Comparison of ENCODE assay signal across 28 mouse cellular contexts in the genomic region with DNA sequence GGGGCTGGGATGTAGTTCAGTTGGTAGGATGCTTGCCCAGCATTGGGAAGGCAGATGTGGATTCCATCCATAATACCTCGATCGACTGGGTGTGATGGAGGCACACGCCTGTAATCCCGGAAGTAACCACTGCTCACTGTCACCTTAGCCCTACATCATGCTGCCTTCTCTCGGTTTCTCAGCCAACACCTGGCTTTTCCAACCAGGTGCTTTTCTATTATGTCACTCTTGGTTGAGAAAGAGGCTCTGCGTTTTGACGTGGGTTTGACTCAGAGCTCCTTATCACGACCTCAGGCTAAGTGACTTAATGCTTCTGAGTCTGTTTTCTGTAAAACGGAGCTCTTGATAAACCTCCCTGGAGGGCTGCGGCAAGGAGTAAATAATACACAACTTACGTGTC.
DNase-seq lines count a peak whose midpoint lies in the region; ATAC-seq and TF ChIP-seq lines count a peak whose summit lies in the region.
"Had no signal": no experiment of that assay in that cellular context is flagged by ENCODE, and none has a peak within 500 bp of the region (broad histone marks: within the 10 kb centered on the region; RNA-seq: fewer than 3 reads in every experiment).

No protein-coding gene starts in this region.

- H3K4me3 ChIP-seq in kidney, embryonic 15.5 days (replicated peaks), result no peak overlapping the region
- H3K4me3 ChIP-seq in lung, postnatal 0 days (ENCODE audit: low read depth, low read length), result no peak overlapping the region
- H3K4me3 ChIP-seq: heart, embryonic 15.5 days; hindbrain, embryonic 12.5 days; intestine, embryonic 15.5 days; limb, embryonic 10.5 days; limb, embryonic 15.5 days; liver, embryonic 13.5 days; midbrain, embryonic 12.5 days; myocyte; neural tube, embryonic 12.5 days had no signal

- H3K36me3 ChIP-seq in kidney, embryonic 15.5 days, result no peaks in the 10 kb centered on the region
- H3K36me3 ChIP-seq in lung, postnatal 0 days (ENCODE audit: insufficient read depth, low read length), result no peaks in the 10 kb centered on the region
- H3K36me3 ChIP-seq: G1E; heart, embryonic 15.5 days; hindbrain, embryonic 12.5 days; intestine, embryonic 15.5 days; limb, embryonic 10.5 days; limb, embryonic 15.5 days; liver, embryonic 13.5 days; midbrain, embryonic 12.5 days; neural tube, embryonic 12.5 days had no signal

- no peak for TF ChIP-seq EP300 in lung, postnatal 0 days (IDR thresholded peaks at IDR 0.05)

- 74% methylated on average over 11 of the region's 11 CpGs for WGBS in kidney, embryonic 15.5 days
- 60% methylated on average over 11 of the region's 11 CpGs for WGBS in lung, postnatal 0 days

- no peak; the same call in 1 of the 2 replicates for ATAC-seq in kidney, embryonic 15.5 days (replicated peaks; ENCODE audit: low FRiP score)
- ATAC-seq in lung, postnatal 0 days, result peak; percentile 25
- ATAC-seq: forebrain, embryonic 14.5 days; hindbrain, postnatal 0 days had no signal

- H3K9me3 ChIP-seq in kidney, embryonic 15.5 days (replicated peaks), result no peaks in the 10 kb centered on the region
- no peaks in the 10 kb centered on the region for H3K9me3 ChIP-seq in lung, postnatal 0 days (ENCODE audit: low read length)
- H3K9me3 ChIP-seq: heart, embryonic 15.5 days; hindbrain, embryonic 12.5 days; intestine, embryonic 15.5 days; limb, embryonic 10.5 days; limb, embryonic 15.5 days; liver, embryonic 13.5 days; midbrain, embryonic 12.5 days; neural tube, embryonic 12.5 days had no signal

- peaks cover 24% of the 10 kb centered on the region for H3K4me1 ChIP-seq in kidney, embryonic 15.5 days
- peaks cover 8% of the 10 kb centered on the region; the same call in 1 of the 2 replicates for H3K4me1 ChIP-seq in lung, postnatal 0 days (ENCODE audit: insufficient read depth, low read depth, low read length)
- H3K4me1 ChIP-seq: hindbrain, embryonic 12.5 days; liver, embryonic 13.5 days; midbrain, embryonic 12.5 days; neural tube, embryonic 12.5 days had no signal

- peak; percentile 84 for DNase-seq in heart, adult 11 months
- no peak for DNase-seq in heart, adult 9 months (ENCODE audit: low spot score in 2 of 2)
- no peak for DNase-seq in kidney, postnatal 36 days
- peak; percentile 39 for DNase-seq in lung, postnatal 0 days (ENCODE audit: low spot score)
- DNase-seq in lung, postnatal 4 days, result no peak
- DNase-seq in thymus, postnatal 10 days (ENCODE audit: low spot score in 2 of 2), result no peak
- DNase-seq: cerebellum, adult 11 months; cerebellum, adult 9-10 months; cerebellum, postnatal 36 days; gastrocnemius, postnatal 25 days; layer of hippocampus, adult 9-11 months; liver, embryonic 13.5 days; right cerebral cortex, postnatal 4 days; thymus, adult 2 months; thymus, postnatal 4 days had no signal

- H3K4me2 ChIP-seq in kidney, embryonic 15.5 days, result no peak overlapping the region
- no peak overlapping the region for H3K4me2 ChIP-seq in lung, postnatal 0 days (replicated peaks; ENCODE audit: low read depth, low read length)
- H3K4me2 ChIP-seq: hindbrain, embryonic 12.5 days; intestine, embryonic 15.5 days; limb, embryonic 15.5 days; liver, embryonic 13.5 days; midbrain, embryonic 12.5 days; neural tube, embryonic 12.5 days had no signal

- TF ChIP-seq CTCF in lung, postnatal 0 days (IDR thresholded peaks at IDR 0.05), result no peak

- no peaks in the 10 kb centered on the region for H3K27me3 ChIP-seq in kidney, embryonic 15.5 days
- no peaks in the 10 kb centered on the region for H3K27me3 ChIP-seq in lung, postnatal 0 days (replicated peaks; ENCODE audit: insufficient read depth, low read length)
- H3K27me3 ChIP-seq: CH12.LX; heart, embryonic 15.5 days; hindbrain, embryonic 12.5 days; intestine, embryonic 15.5 days; limb, embryonic 15.5 days; liver, embryonic 13.5 days; midbrain, embryonic 12.5 days; neural tube, embryonic 12.5 days had no signal

- H3K9ac ChIP-seq in kidney, embryonic 15.5 days, result no peak overlapping the region
- H3K9ac ChIP-seq in lung, postnatal 0 days (replicated peaks; ENCODE audit: low read depth), result no peak overlapping the region
- H3K9ac ChIP-seq: heart, embryonic 15.5 days; hindbrain, embryonic 12.5 days; intestine, embryonic 15.5 days; limb, embryonic 15.5 days; liver, embryonic 13.5 days; midbrain, embryonic 12.5 days; neural tube, embryonic 12.5 days had no signal

- H3K27ac ChIP-seq in kidney, embryonic 15.5 days, result peak overlapping the region; percentile 58
- no peak overlapping the region for H3K27ac ChIP-seq in lung, postnatal 0 days (ENCODE audit: low read length)
- H3K27ac ChIP-seq: heart, embryonic 15.5 days; hindbrain, embryonic 12.5 days; hindbrain, postnatal 0 days; intestine, embryonic 15.5 days; limb, embryonic 10.5 days; liver, embryonic 13.5 days; midbrain, embryonic 12.5 days; neural tube, embryonic 12.5 days had no signal

Comparison
In these comparisons a context has a peak if more than half of its experiments do, and no peak if none do; other contexts are left out.
1. DNase-seq: peak in heart, adult 11 months (single experiment) and lung, postnatal 0 days (single experiment); none in heart, adult 9 months (0 of 2), kidney, postnatal 36 days (0 of 2), lung, postnatal 4 days (0 of 2) and thymus, postnatal 10 days (0 of 2).